Mouse (Mus musculus) embryonic stem cell, embryonic (primary cell): Measurements from ENCODE around the gene Rtn4rl2.

Source experiments
- CTCF ChIA-PET, 4 experiments: fragments of 300-600 bp in 2 of 4; fragments of 350-600 bp in 2 of 4; sonication (Branson Sonifier 250); formaldehyde crosslinking; loops; one replicate each; lab custom pipeline; 2022; ENCODE audit warnings: inconsistent platforms in 2 of 4; lab: Charles Lee
- POLR2A ChIA-PET, 4 experiments: fragments of 300-600 bp in 2 of 4; fragments of 350-600 bp in 2 of 4; sonication (Branson Sonifier 250); formaldehyde crosslinking; loops; one replicate each; lab custom pipeline; 2022; ENCODE audit warnings: antibody characterized with exemption in 4 of 4, inconsistent platforms in 1 of 4; lab: Charles Lee

Gene Rtn4rl2

GRCm38 (mm10) chr2:84868521-84868943, 18.0 kb downstream of the Rtn4rl2 start:
- ChIA-PET POLR2A (interaction anchor here (0.6 to 7.0 kb wide), 28 partner anchors 9 to 208 kb away, joined by 3 to 50 read pairs (median 4); partner anchors contain the start of genes Slc43a1 (in 2 of the 4), Gm28635 (in 1 of the 4), Rtn4rl2 (in 1 of the 4) and Timm10 (in 1 of the 4)), CTCF (interaction anchor here (0.5 to 9.9 kb wide), 67 partner anchors 9 to 414 kb away, joined by 3 to 108 read pairs (median 5); partner anchors contain the start of genes Slc43a1 (in 2 of the 4), Timm10 (in 2 of the 4), Med19 (in 1 of the 4) and Rtn4rl2 (in 1 of the 4))

- ChIA-PET POLR2A (interaction anchor here in 2 of 4 experiments (0.6 to 3.5 kb wide), 9 partner anchors 10 to 124 kb away, joined by 3 to 20 read pairs (median 6); partner anchors contain the start of genes Slc43a1 (in 2 of the 2) and Ube2l6 (in 1 of the 2)), CTCF (interaction anchor here (0.6 to 9.9 kb wide), 31 partner anchors 8 to 1049 kb away, joined by 3 to 108 read pairs (median 4); partner anchors contain the start of genes Tnks1bp1 (in 1 of the 4) and Ube2l6 (in 1 of the 4))
Observed at GRCm38 (mm10) chr2:84865616-84866571, 20.6 kb downstream of the Rtn4rl2 start.

GRCm38 (mm10) chr2:84862231-84862630, 24.3 kb downstream of the Rtn4rl2 start:
- ChIA-PET POLR2A (no interaction called here), CTCF (no interaction called here)

GRCm38 (mm10) chr2:84861430-84861829, 25.1 kb downstream of the Rtn4rl2 start:
- POLR2A ChIA-PET, result interaction anchor here in 1 of 4 experiments (0.8 kb wide), 1 partner anchor 51 kb away, joined by 3 read pairs; no protein-coding TSS in a partner anchor
- CTCF ChIA-PET, result interaction anchor here in 1 of 4 experiments (1.9 kb wide), 1 partner anchor 28 kb away, joined by 4 read pairs; no protein-coding TSS in a partner anchor

GRCm38 (mm10) chr2:84859991-84860780, 26.3 kb downstream of the Rtn4rl2 start:
- ChIA-PET CTCF (interaction anchor here in 1 of 4 experiments (1.9 to 2.1 kb wide), 2 partner anchors 8 to 30 kb away, joined by 4 to 5 read pairs; no protein-coding TSS in a partner anchor), POLR2A (interaction anchor here in 1 of 4 experiments (0.8 kb wide), 1 partner anchor 50 kb away, joined by 3 read pairs; no protein-coding TSS in a partner anchor)

- POLR2A ChIA-PET, result interaction anchor here in 2 of 4 experiments (0.9 to 2.0 kb wide), 4 partner anchors 8 to 143 kb away, joined by 3 to 9 read pairs (median 3); no protein-coding TSS in a partner anchor
- CTCF ChIA-PET, result interaction anchor here (0.7 to 2.2 kb wide), 11 partner anchors 10 to 404 kb away, joined by 3 to 9 read pairs (median 4); partner anchors contain the start of gene Slc43a1 (in 1 of the 4)
Observed at GRCm38 (mm10) chr2:84858551-84858950, 28.0 kb downstream of the Rtn4rl2 start.

GRCm38 (mm10) chr2:84855732-84856131, 30.8 kb downstream of the Rtn4rl2 start:
- ChIA-PET CTCF (interaction anchor here (0.5 to 4.8 kb wide), 58 partner anchors 9 to 1494 kb away, joined by 3 to 103 read pairs (median 5); partner anchors contain the start of genes Slc43a1 (in 2 of the 4), Rtn4rl2 (in 1 of the 4) and Ube2l6 (in 1 of the 4)), POLR2A (interaction anchor here (0.5 to 3.3 kb wide), 28 partner anchors 8 to 206 kb away, joined by 3 to 20 read pairs (median 4); partner anchors contain the start of genes Slc43a1 (in 2 of the 4), Clp1 (in 1 of the 4), Gm19426 (in 1 of the 4) and Smtnl1 (in 1 of the 4))

- POLR2A ChIA-PET, result interaction anchor here in 2 of 4 experiments (0.7 to 3.1 kb wide), 10 partner anchors 13 to 219 kb away, joined by 3 to 11 read pairs (median 4); partner anchors contain the start of gene Slc43a1 (in 2 of the 2)
- CTCF ChIA-PET, result interaction anchor here (0.5 to 1.4 kb wide), 9 partner anchors 9 to 156 kb away, joined by 3 to 13 read pairs (median 4); no protein-coding TSS in a partner anchor
Observed at GRCm38 (mm10) chr2:84851130-84852040, 35.1 kb downstream of the Rtn4rl2 start.

GRCm38 (mm10) chr2:84850407-84851129, 35.9 kb downstream of the Rtn4rl2 start:
- POLR2A ChIA-PET, result interaction anchor here in 2 of 4 experiments (0.7 to 3.1 kb wide), 11 partner anchors 12 to 219 kb away, joined by 3 to 11 read pairs (median 3); partner anchors contain the start of gene Slc43a1 (in 2 of the 2)
- CTCF ChIA-PET, result interaction anchor here (0.5 to 1.4 kb wide), 9 partner anchors 8 to 152 kb away, joined by 3 to 13 read pairs (median 5); no protein-coding TSS in a partner anchor

- POLR2A ChIA-PET, result interaction anchor here in 2 of 4 experiments (0.6 to 1.6 kb wide), 3 partner anchors 11 to 103 kb away, joined by 3 to 5 read pairs (median 3); no protein-coding TSS in a partner anchor
- CTCF ChIA-PET, result no interaction called here
Observed at GRCm38 (mm10) chr2:84845226-84845625, 41.3 kb downstream of the Rtn4rl2 start.

GRCm38 (mm10) chr2:84843654-84844053, 42.9 kb downstream of the Rtn4rl2 start:
- POLR2A ChIA-PET, result no interaction called here

GRCm38 (mm10) chr2:84841905-84842304, 44.6 kb downstream of the Rtn4rl2 start:
- CTCF ChIA-PET, result interaction anchor here in 2 of 4 experiments (1.2 to 1.4 kb wide), 2 partner anchors 14 to 27 kb away, joined by 3 read pairs; no protein-coding TSS in a partner anchor

More at GRCm38 (mm10) chr2:84843654-84844053, 42.9 kb downstream of the Rtn4rl2 start:
- CTCF ChIA-PET, result no interaction called here

GRCm38 (mm10) chr2:84840748-84841563, 45.6 kb downstream of the Rtn4rl2 start:
- ChIA-PET CTCF (interaction anchor here in 1 of 4 experiments (0.8 to 1.2 kb wide), 2 partner anchors 9 to 15 kb away, joined by 3 to 5 read pairs; no protein-coding TSS in a partner anchor), POLR2A (interaction anchor here in 3 of 4 experiments (0.6 to 5.9 kb wide), 5 partner anchors 41 to 129 kb away, joined by 3 to 51 read pairs (median 3); partner anchors contain the start of genes Clp1 (in 1 of the 3), Gm19426 (in 1 of the 3) and Ube2l6 (in 1 of the 3))

More at GRCm38 (mm10) chr2:84841905-84842304, 44.6 kb downstream of the Rtn4rl2 start:
- POLR2A ChIA-PET, result interaction anchor here in 1 of 4 experiments (0.7 to 1.3 kb wide), 2 partner anchors 14 to 74 kb away, joined by 4 to 5 read pairs; no protein-coding TSS in a partner anchor
